Mouse (Mus musculus) activated CD4-positive, CD25-positive, alpha-beta regulatory T cell, adult 4 months (primary cell): ENCODE results near the gene Gm35134. TPM values are rescaled to one million over a fixed set of nuclear protein-coding genes. Genes with fewer than 3 reads are reported as not detected.
"Not testable (repeated sequence)": the region's sequence is repeated elsewhere in the genome, so short reads cannot be mapped to it uniquely, and the experiment has no call there.

ENCODE experiments used
- ATAC-seq: one replicate; pipeline ENCODE4 v1.8.0; 2017
- polyA plus RNA-seq, 2 experiments: library from polyadenylated mRNA; unstranded; fragments of 100-300 nt; shearing (Covaris generic); gene quantifications; one replicate each; pipeline ENCODE4 v1.2.1; 2017

Gene Gm35134
- polyA plus RNA-seq: not detected

GRCm38 (mm10) chrY:19112707-19113106, at the start of gene Gm35134:
Gm35134 (plus strand) TSS chrY:19113007.
- ATAC-seq: not testable (repeated sequence)
